In genomic region chr1:169140056-169140455, GRCm38 (mm10) we compare ENCODE assay signal across 16 mouse cellular contexts.
DNase-seq lines count a peak whose midpoint lies in the region; ATAC-seq and TF ChIP-seq lines count a peak whose summit lies in the region.
"Had no signal": no experiment of that assay in that cellular context is flagged by ENCODE, and none has a peak within 500 bp of the region (broad histone marks: within the 10 kb centered on the region; RNA-seq: fewer than 3 reads in every experiment).

No protein-coding gene starts in this region.

- H3K4me3 ChIP-seq in midbrain, embryonic 13.5 days (replicated peaks) = no peak overlapping the region
- no peak overlapping the region for H3K4me3 ChIP-seq in midbrain, embryonic 11.5 days (ENCODE audit: low read depth, low read length)
- no peak overlapping the region for H3K4me3 ChIP-seq in thymus, adult 2 months (ENCODE audit: control insufficient read depth, insufficient read depth, low read length)
- H3K4me3 ChIP-seq: heart, embryonic 15.5 days; limb, embryonic 12.5 days had no signal

- H3K4me1 ChIP-seq in midbrain, embryonic 13.5 days (replicated peaks) = peaks cover 16% of the 10 kb centered on the region
- H3K4me1 ChIP-seq in midbrain, embryonic 11.5 days (ENCODE audit: control insufficient read depth, insufficient read depth, low read length) = peaks cover 2% of the 10 kb centered on the region; the same call in 1 of the 2 replicates
- H3K4me1 ChIP-seq in thymus, adult 2 months (replicated peaks; ENCODE audit: control insufficient read depth, insufficient read depth, low read length) = no peaks in the 10 kb centered on the region
- H3K4me1 ChIP-seq: limb, embryonic 12.5 days had no signal

- WGBS in midbrain, embryonic 13.5 days = 45% methylated on average over 3 of the region's 3 CpGs
- WGBS in midbrain, embryonic 11.5 days = 57% methylated on average over 3 of the region's 3 CpGs
- WGBS in thymus, adult 2 months = 90% methylated on average over 3 of the region's 3 CpGs

- H3K9me3 ChIP-seq in midbrain, embryonic 13.5 days = peaks cover 5% of the 10 kb centered on the region; the same call in 1 of the 2 replicates
- no peaks in the 10 kb centered on the region for H3K9me3 ChIP-seq in midbrain, embryonic 11.5 days (ENCODE audit: control insufficient read depth, low read length)
- H3K9me3 ChIP-seq: heart, embryonic 15.5 days; limb, embryonic 12.5 days had no signal

- peak; percentile 12 to 23 for DNase-seq in cerebellum, postnatal 10 days
- no peak for DNase-seq in midbrain, embryonic 11.5 days (ENCODE audit: low spot score, missing footprints)
- DNase-seq in kidney, adult 9 months = peak; percentile 80
- no peak for DNase-seq in thymus, adult 2 months
- no peak for DNase-seq in right cerebral cortex, postnatal 36 days (ENCODE audit: low spot score in 2 of 2)
- DNase-seq in yolk sac, embryonic 10.5 days (ENCODE audit: low spot score) = no peak
- DNase-seq: cerebellum, adult 18-20 months; heart, adult 18-20 months; lung, postnatal 10 days; right cerebral cortex, postnatal 14 days had no signal

- no peak overlapping the region for H3K4me2 ChIP-seq in midbrain, embryonic 13.5 days (replicated peaks)
- H3K4me2 ChIP-seq in midbrain, embryonic 11.5 days = no peak overlapping the region
- H3K4me2 ChIP-seq: heart, embryonic 15.5 days; limb, embryonic 12.5 days had no signal

- no peak overlapping the region for H3K9ac ChIP-seq in midbrain, embryonic 13.5 days (replicated peaks)
- no peak overlapping the region for H3K9ac ChIP-seq in midbrain, embryonic 11.5 days (ENCODE audit: low read length)
- H3K9ac ChIP-seq: heart, embryonic 15.5 days; limb, embryonic 12.5 days; liver, embryonic 14.5 days had no signal

- TF ChIP-seq POLR2A in thymus, adult 2 months (IDR thresholded peaks at IDR 0.05; ENCODE audit: control insufficient read depth, extremely low read depth, insufficient read depth, low read length, poor library complexity) = no peak

- ATAC-seq in cerebellum, adult (ENCODE audit: insufficient number of reproducible peaks, low FRiP score, low TSS enrichment) = no peak
- ATAC-seq in midbrain, embryonic 13.5 days = no peak
- ATAC-seq in midbrain, embryonic 11.5 days (ENCODE audit: low FRiP score) = no peak
- ATAC-seq: forebrain, embryonic 14.5 days had no signal

- no peaks in the 10 kb centered on the region for H3K27me3 ChIP-seq in midbrain, embryonic 13.5 days
- no peaks in the 10 kb centered on the region for H3K27me3 ChIP-seq in midbrain, embryonic 11.5 days (ENCODE audit: control insufficient read depth, insufficient read depth, low read length)
- H3K27me3 ChIP-seq in thymus, adult 2 months (ENCODE audit: control insufficient read depth, insufficient read depth, low read length) = no peaks in the 10 kb centered on the region
- H3K27me3 ChIP-seq: heart, embryonic 15.5 days; limb, embryonic 12.5 days had no signal

- H3K27ac ChIP-seq in midbrain, embryonic 13.5 days = peak overlapping the region; percentile 74; the same call in 1 of the 2 replicates
- no peak overlapping the region for H3K27ac ChIP-seq in midbrain, embryonic 11.5 days (ENCODE audit: low read depth, low read length)
- H3K27ac ChIP-seq in thymus, adult 2 months (ENCODE audit: control insufficient read depth, insufficient read depth, low read length) = no peak overlapping the region
- H3K27ac ChIP-seq: heart, embryonic 15.5 days; limb, embryonic 12.5 days; liver, embryonic 14.5 days had no signal

- H3K36me3 ChIP-seq in midbrain, embryonic 13.5 days = no peaks in the 10 kb centered on the region
- no peaks in the 10 kb centered on the region for H3K36me3 ChIP-seq in midbrain, embryonic 11.5 days (ENCODE audit: control insufficient read depth, insufficient read depth, low read length)
- H3K36me3 ChIP-seq in thymus, adult 2 months (ENCODE audit: control insufficient read depth, insufficient read depth, low read length) = no peaks in the 10 kb centered on the region
- H3K36me3 ChIP-seq: heart, embryonic 15.5 days; limb, embryonic 12.5 days had no signal

- no peak for TF ChIP-seq CTCF in thymus, adult 2 months (IDR thresholded peaks at IDR 0.05; ENCODE audit: borderline replicate concordance, control insufficient read depth, extremely low read depth, insufficient read depth, low read length, poor library complexity)

Comparison
In these comparisons a context has a peak if more than half of its experiments do, and no peak if none do; other contexts are left out.
1. DNase-seq: peak in cerebellum, postnatal 10 days (2 of 2) and kidney, adult 9 months (single experiment); none in midbrain, embryonic 11.5 days (single experiment), thymus, adult 2 months (single experiment), right cerebral cortex, postnatal 36 days (0 of 2) and yolk sac, embryonic 10.5 days (single experiment).